Mouse (Mus musculus) ES-E14 (cell line): ENCODE results near the gene Supt3. TPM values are rescaled to one million over a fixed set of nuclear protein-coding genes. Genes with fewer than 3 reads are reported as not detected.

Experiments used
- DNase-seq: peaks from one replicate; pipeline ENCODE4 v3.0.0-alpha.2; 2013; ENCODE audit warnings: low read depth, low spot score
- H3K27ac ChIP-seq: 2 replicates; pipeline ENCODE4 v1.5.1; 2012; ENCODE audit warnings: low read depth, mild to moderate bottlenecking, low read length, moderate library complexity, mixed read lengths; ENCODE audit not compliant: poor library complexity, insufficient read depth, severe bottlenecking
- H3K36me3 ChIP-seq: 2 replicates; pipeline ENCODE4 v1.6.1; 2012; ENCODE audit warnings: mild to moderate bottlenecking, low read length, moderate library complexity, mixed read lengths; ENCODE audit not compliant: control insufficient read depth, poor library complexity, insufficient read depth, severe bottlenecking
- H3K4me1 ChIP-seq, 2 experiments: fragments of 150-350 bp in 1 of 2; sonication (generic) in 1 of 2; 2 replicates each; pipeline ENCODE4 v1.6.1; 2012; ENCODE audit warnings: low read length in 2 of 2, mild to moderate bottlenecking in 1 of 2, mixed read lengths in 1 of 2; ENCODE audit not compliant: control insufficient read depth in 2 of 2, insufficient read depth in 2 of 2, poor library complexity in 1 of 2
- H3K4me3 ChIP-seq, 2 experiments: fragments of 150-350 bp in 1 of 2; sonication (generic) in 1 of 2; 2 replicates each; pipeline ENCODE4 v1.5.1; 2012; ENCODE audit warnings: low read length in 2 of 2, low read depth in 1 of 2, mild to moderate bottlenecking in 1 of 2, mixed read lengths in 1 of 2; ENCODE audit not compliant: insufficient read depth in 1 of 2, poor library complexity in 1 of 2, severe bottlenecking in 1 of 2
- H3K9ac ChIP-seq: 2 replicates; pipeline ENCODE4 v1.6.1; 2012; ENCODE audit warnings: low read depth, mild to moderate bottlenecking, low read length, mixed read lengths; ENCODE audit not compliant: poor library complexity, insufficient read depth, severe bottlenecking
- H3K9me3 ChIP-seq: fragments of 150-350 bp; sonication (generic); 2 replicates; pipeline ENCODE4 v1.6.1; 2012; ENCODE audit warnings: low read depth, mild to moderate bottlenecking, low read length; ENCODE audit not compliant: control insufficient read depth, insufficient read depth
- CHD2 ChIP-seq: IDR thresholded peaks from 2 replicates; pipeline ENCODE4 v1.6.1; 2014; ENCODE audit warnings: mild to moderate bottlenecking, low read depth, low read length, inconsistent platforms
- HCFC1 ChIP-seq: IDR thresholded peaks from 2 replicates; pipeline ENCODE4 v1.6.1; 2012; ENCODE audit warnings: low read length, inconsistent platforms, borderline replicate concordance; ENCODE audit not compliant: insufficient read depth
- MAFK ChIP-seq: IDR thresholded peaks from 2 replicates; pipeline ENCODE4 v1.6.1; 2014; ENCODE audit warnings: mild to moderate bottlenecking, low read depth, low read length, inconsistent platforms; ENCODE audit not compliant: insufficient read depth
- ZC3H11A ChIP-seq: IDR thresholded peaks from 2 replicates; pipeline ENCODE4 v1.6.1; 2012; ENCODE audit warnings: low read depth, mild to moderate bottlenecking, inconsistent platforms, low read length, borderline replicate concordance
- ZNF384 ChIP-seq: IDR thresholded peaks from 2 replicates; pipeline ENCODE4 v1.6.1; 2012; ENCODE audit warnings: low read depth, low read length, inconsistent platforms
- in situ Hi-C, 2 experiments: fragments of 600-800 bp; cut with MboI; formaldehyde crosslinking; loops; one replicate each; pipeline ENCODE4 v1.15.1; 2025; ENCODE audit warnings: low sequenced_read_pairs in 2 of 2, inconsistent platforms in 1 of 2; ENCODE audit not compliant: unreplicated experiment in 2 of 2
- total RNA-seq: library from RNA; depleted of rRNA; stranded (reverse); fragments of 300-350 nt; gene quantifications from 2 replicates; pipeline ENCODE4 v1.2.3, GENCODE M21; 2012

The Supt3 gene
- total RNA-seq, 1 experiment = 4.9 TPM

DNA sequence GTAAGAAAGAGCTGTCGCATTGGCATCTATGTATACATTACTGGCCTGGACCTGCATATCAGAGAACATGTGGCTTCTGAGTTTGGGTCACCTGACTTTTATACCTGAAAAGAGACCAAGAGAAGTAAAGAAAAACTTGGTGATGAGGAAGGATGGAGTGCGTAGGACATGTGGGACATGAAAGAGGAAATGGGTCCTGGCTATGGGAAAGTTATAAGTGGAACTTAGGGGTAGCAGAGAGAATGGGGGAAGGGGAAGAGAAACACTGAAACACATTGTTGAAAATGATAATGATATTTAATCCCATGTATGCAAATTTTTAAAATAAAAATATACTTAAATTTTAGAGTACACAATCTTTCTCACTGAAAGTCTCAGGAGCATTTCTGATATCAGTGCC, 211.0 kb downstream of the Supt3 start:
- no peak for DNase-seq
- Histone ChIP-seq H3K9me3 (no peaks in the 10 kb centered on the region), H3K4me1 (no peaks in the 10 kb centered on the region), H3K27ac (no peak overlapping the region), H3K36me3 (no peaks in the 10 kb centered on the region), H3K9ac (no peak overlapping the region), H3K4me3 (no peak overlapping the region)
- in situ Hi-C loops = no loop called here
- TF ChIP-seq CHD2 (no peak), MAFK (no peak), HCFC1 (no peak), ZNF384 (no peak), ZC3H11A (no peak)

DNA sequence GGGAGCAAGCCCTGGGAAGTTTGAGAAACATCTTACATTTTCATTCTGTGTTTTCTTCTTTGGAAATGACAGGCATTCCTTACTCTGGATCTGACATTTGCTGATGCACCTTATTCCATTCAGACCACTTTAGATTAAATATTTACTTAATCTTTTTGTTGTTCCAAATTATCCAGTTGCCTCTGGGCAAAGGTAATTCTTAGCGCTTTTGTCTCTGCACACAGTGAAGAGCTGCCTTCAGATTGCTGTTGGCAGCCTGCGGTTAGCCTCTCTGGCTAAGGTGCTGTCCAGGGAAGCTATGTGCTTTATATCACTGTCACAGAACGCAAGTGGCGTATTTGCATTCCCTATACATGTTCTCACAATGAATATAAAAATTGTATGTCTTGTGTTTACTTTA, 226.4 kb downstream of the Supt3 start:
- H3K9me3 ChIP-seq = no peaks in the 10 kb centered on the region
- H3K9ac ChIP-seq = no peak overlapping the region
- no peak for TF ChIP-seq MAFK
- TF ChIP-seq CHD2 = no peak
- TF ChIP-seq HCFC1 = no peak
- TF ChIP-seq ZNF384 = no peak
- TF ChIP-seq ZC3H11A = no peak
- DNase-seq = no peak
- in situ Hi-C loops = no loop called here
- no peak overlapping the region for H3K27ac ChIP-seq
- H3K36me3 ChIP-seq = no peaks in the 10 kb centered on the region
- no peaks in the 10 kb centered on the region for H3K4me1 ChIP-seq
- no peak overlapping the region for H3K4me3 ChIP-seq

DNA sequence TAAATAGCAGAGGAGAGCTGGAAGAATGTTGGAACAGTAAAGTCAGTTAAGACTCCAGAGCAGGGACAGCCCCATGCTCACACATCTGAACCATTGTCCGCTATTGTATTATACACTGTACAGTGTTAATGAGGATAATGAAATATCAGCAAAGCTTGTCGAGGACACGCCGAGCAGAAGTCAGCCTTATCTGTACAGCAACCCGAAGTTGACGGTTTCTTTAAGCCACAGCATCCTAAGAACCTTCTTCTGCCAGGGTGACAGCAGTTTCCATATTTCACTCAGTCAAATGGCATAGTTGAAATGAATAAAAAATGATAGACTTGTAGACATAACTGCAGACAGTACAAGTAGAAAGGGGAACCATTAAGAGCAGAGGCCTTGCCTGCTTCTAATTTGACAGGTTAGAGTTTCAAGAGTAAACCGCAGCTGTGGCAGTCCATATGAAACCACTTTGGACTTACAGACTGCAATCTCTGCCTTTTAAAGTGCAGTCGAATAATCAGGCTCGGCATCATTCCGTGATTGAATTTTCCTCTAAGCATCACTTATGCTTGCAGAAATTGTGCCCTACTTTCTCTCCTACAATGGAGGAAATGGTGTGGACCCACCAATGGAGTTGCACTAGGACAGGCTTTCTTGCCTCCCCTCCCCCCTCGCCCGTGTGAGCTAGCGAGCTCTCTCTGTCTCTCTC, 227.7 kb downstream of the Supt3 start:
- no peak for DNase-seq
- Histone ChIP-seq H3K36me3 (no peaks in the 10 kb centered on the region), H3K9me3 (no peaks in the 10 kb centered on the region), H3K27ac (no peak overlapping the region), H3K4me1 (no peaks in the 10 kb centered on the region), H3K4me3 (no peak overlapping the region), H3K9ac (no peak overlapping the region)
- in situ Hi-C loops = no loop called here
- TF ChIP-seq ZNF384 (no peak), HCFC1 (no peak), ZC3H11A (no peak), MAFK (no peak), CHD2 (no peak)

DNA sequence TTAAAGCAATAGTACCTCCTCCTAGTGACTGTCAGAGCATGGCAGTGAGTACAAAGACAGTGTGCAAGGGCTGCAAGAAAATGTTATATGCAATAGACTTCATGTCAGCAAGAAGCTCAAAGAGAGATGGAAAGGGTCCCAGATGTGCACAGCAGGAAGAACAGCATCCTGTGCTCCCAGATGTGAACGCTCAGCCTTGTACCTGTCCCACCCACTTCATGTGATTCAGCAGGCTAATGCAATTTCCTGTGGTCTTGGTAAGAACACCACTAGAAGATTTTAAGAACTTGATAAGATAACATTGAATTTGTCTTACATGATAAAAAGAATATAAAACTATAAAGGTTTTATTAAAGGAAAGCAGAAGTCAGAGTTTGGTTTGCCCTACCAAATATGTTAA, 230.5 kb downstream of the Supt3 start:
- H3K9ac ChIP-seq = no peak overlapping the region
- H3K27ac ChIP-seq = no peak overlapping the region
- no peaks in the 10 kb centered on the region for H3K4me1 ChIP-seq
- DNase-seq = no peak
- H3K36me3 ChIP-seq = no peaks in the 10 kb centered on the region
- no peaks in the 10 kb centered on the region for H3K9me3 ChIP-seq
- TF ChIP-seq CHD2 = no peak
- no peak for TF ChIP-seq HCFC1
- TF ChIP-seq ZC3H11A = no peak
- TF ChIP-seq ZNF384 = no peak
- no peak for TF ChIP-seq MAFK
- in situ Hi-C loops = no loop called here
- no peak overlapping the region for H3K4me3 ChIP-seq

DNA sequence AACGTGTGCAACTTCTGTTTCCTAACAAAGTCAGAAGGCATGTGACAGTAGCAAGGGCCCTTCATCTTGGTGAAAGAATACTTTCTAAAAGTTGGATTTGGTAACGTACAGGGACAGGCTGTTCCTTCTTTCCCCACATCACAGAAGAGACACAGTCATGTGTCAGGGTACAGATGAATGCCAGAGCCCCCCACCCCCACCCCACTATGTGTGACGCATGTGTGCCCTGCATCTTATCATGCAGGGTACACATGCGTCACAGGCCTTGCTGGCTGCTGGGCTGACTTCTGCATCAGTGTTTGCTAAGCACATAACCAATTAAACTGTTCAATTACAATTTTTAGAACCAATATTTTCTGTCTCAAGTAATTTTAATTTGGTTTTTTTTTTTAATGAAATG, 231.7 kb downstream of the Supt3 start:
- no peak for TF ChIP-seq CHD2
- no peaks in the 10 kb centered on the region for H3K36me3 ChIP-seq
- no peak overlapping the region for H3K4me3 ChIP-seq
- H3K27ac ChIP-seq = no peak overlapping the region
- in situ Hi-C loops = no loop called here
- DNase-seq = no peak
- no peaks in the 10 kb centered on the region for H3K4me1 ChIP-seq
- no peaks in the 10 kb centered on the region for H3K9me3 ChIP-seq
- no peak overlapping the region for H3K9ac ChIP-seq
